Mouse (Mus musculus) liver, postnatal 0 days (tissue): ENCODE data around the gene Mta3.

Source experiments
- CTCF ChIP-seq: sonication (generic); IDR thresholded peaks from 2 replicates; pipeline ENCODE4 v1.5.1; 2016; ENCODE audit warnings: antibody characterized with exemption, low read depth
- EP300 ChIP-seq: IDR thresholded peaks from 2 replicates; pipeline ENCODE4 v1.6.1; 2016; ENCODE audit warnings: antibody characterized with exemption, low read depth, mild to moderate bottlenecking

- TF ChIP-seq CTCF: no peak
- TF ChIP-seq EP300: no peak
Measured at GRCm38 (mm10) chr17:83837659-83838190, 131.8 kb downstream of the Mta3 start.
